Mouse (Mus musculus): ENCODE measurements around the gene Fbn1.

DNA sequence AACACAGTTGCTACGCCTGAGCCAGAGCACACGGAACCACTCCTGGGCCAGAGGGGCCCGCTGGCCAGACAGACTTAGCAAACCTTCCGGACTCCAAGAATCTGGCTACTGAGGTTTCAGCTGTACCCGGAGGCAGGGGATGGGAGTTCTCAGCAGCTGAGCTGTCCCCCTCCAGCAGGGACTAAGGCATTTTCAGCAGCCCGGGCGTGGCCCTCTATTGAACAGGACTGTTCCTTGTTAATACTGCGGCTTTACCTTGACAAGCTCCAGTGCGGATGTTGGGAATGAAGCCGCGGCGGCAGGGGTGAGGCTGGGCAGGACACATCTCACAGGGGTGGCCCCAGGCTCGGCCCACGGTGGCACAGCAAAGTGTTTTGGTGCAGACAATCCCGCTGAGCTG lies 95.4 kb downstream of the Fbn1 start:
- TF ChIP-seq CTCF (IDR thresholded peaks at IDR 0.05; ENCODE audit: low read depth) (no peak), EP300 (IDR thresholded peaks at IDR 0.05; ENCODE audit: low read depth) (no peak)
